Mouse (Mus musculus) kidney, postnatal 0 days (tissue): ENCODE measurements at regions not wholly inside any gene's neighbourhood (a gene's known extent, or its start where the extent isn't known, plus 50 kb on each side); places are given as distances from the start of the nearest gene placed in this dataset.

ENCODE experiments used
- ATAC-seq: fragments of 200-750 bp; cut with Nextera tagmentation; replicated peaks from 2 replicates; pipeline ENCODE4 v1.8.0; 2017; ENCODE audit warnings: low read depth, moderate number of reproducible peaks, moderate TSS enrichment, moderate library complexity; ENCODE audit not compliant: low FRiP score
- DNase-seq: peaks from one replicate; pipeline ENCODE4 v3.0.0-alpha.2; 2016; ENCODE audit warnings: low spot score
- H3K27ac ChIP-seq: fragments of 300-500 bp; sonication (generic); 2 replicates; pipeline ENCODE4 v1.5.1; 2014; ENCODE audit warnings: mild to moderate bottlenecking
- H3K27me3 ChIP-seq: fragments of 300-500 bp; sonication (generic); 2 replicates; pipeline ENCODE4 v1.6.1; 2014; ENCODE audit warnings: low read length, mixed read lengths; ENCODE audit not compliant: insufficient read depth
- H3K36me3 ChIP-seq: fragments of 300-500 bp; sonication (generic); 2 replicates; pipeline ENCODE4 v1.6.1; 2014; ENCODE audit warnings: low read length, mixed read lengths; ENCODE audit not compliant: insufficient read depth
- H3K4me1 ChIP-seq: fragments of 300-500 bp; sonication (generic); replicated peaks from 2 replicates; pipeline ENCODE4 v1.6.1; 2014; ENCODE audit warnings: antibody characterized with exemption, low read length, mixed read lengths; ENCODE audit not compliant: insufficient read depth
- H3K4me2 ChIP-seq: fragments of 300-500 bp; sonication (generic); 2 replicates; pipeline ENCODE4 v1.6.1; 2014; ENCODE audit warnings: mild to moderate bottlenecking, low read length, moderate library complexity, mixed read lengths
- H3K4me3 ChIP-seq: fragments of 300-500 bp; sonication (generic); replicated peaks from 2 replicates; pipeline ENCODE4 v1.5.1; 2014; ENCODE audit warnings: low read depth, low read length
- H3K9ac ChIP-seq: fragments of 300-500 bp; sonication (generic); 2 replicates; pipeline ENCODE4 v1.6.1; 2014; ENCODE audit warnings: low read depth, low read length
- H3K9me3 ChIP-seq: fragments of 300-500 bp; sonication (generic); replicated peaks from 2 replicates; pipeline ENCODE4 v1.6.1; 2016; ENCODE audit warnings: low read length, inconsistent platforms, mixed read lengths
- CTCF ChIP-seq: IDR thresholded peaks from 2 replicates; pipeline ENCODE4 v1.5.1; 2016; ENCODE audit warnings: antibody characterized with exemption, low read depth, mild to moderate bottlenecking, moderate library complexity

DNA sequence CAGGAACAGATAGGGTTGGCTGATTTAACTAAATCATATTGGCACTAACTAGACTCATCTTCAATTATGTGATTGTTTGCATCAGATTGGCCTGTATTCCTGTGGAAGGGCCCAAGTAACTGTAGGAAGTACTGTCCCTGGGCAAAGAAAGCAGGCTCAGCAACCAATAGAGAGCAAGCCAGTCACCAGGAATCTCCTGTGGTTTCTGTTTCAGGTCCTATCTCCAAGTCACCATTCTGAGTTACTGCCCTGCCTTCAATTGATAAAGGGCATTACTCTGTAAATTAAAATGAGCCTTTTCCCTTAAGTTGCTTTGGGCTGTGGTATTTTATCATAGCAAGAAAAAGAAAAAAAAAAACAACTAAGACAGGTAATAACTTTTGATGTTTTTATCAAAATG lies 219.0 kb downstream of the Il15 start:
- no peaks in the 10 kb centered on the region for H3K9me3 ChIP-seq
- no peak for ATAC-seq
- H3K4me3 ChIP-seq, result no peak overlapping the region

More for the DNA sequence above, 219.0 kb downstream of the Il15 start:
- Histone ChIP-seq H3K9ac (no peak overlapping the region), H3K27ac (no peak overlapping the region), H3K27me3 (no peaks in the 10 kb centered on the region), H3K4me1 (no peaks in the 10 kb centered on the region), H3K4me2 (no peak overlapping the region), H3K36me3 (no peaks in the 10 kb centered on the region)
- no peak for DNase-seq
- TF ChIP-seq CTCF, result no peak
